Mouse (Mus musculus) liver, adult 2 months (tissue): ENCODE measurements around the gene Pawr.

ENCODE experiments used
- CTCF ChIP-seq: fragments of 200-500 bp; IDR thresholded peaks from 2 replicates; pipeline ENCODE4 v1.5.1; 2011; ENCODE audit warnings: low read depth, low read length, control low read depth
- POLR2A ChIP-seq: fragments of 200-500 bp; IDR thresholded peaks from 2 replicates; pipeline ENCODE4 v1.6.1; 2011; ENCODE audit warnings: low read length, control low read depth; ENCODE audit not compliant: insufficient read depth; ENCODE audit errors: extremely low read depth

DNA sequence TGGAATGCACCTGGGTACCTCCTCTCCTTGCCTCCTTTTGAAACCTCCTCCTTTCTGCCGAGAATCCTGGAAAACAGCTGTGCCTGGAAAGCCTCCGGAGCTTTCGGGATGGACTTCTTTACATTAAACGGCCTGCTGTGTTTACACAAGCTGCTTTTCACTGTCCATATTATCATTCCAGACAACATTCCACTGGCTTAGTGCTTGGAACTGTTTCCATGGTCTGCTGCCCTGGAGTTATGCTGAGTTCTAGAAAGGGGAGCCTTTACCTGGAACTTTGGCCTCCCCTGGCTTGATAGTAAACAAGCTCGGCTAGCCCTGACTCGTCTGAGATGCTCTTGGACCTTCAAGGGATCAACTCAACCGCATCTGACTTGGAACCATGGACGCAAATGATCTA lies 104.4 kb downstream of the Pawr start:
- no peak for TF ChIP-seq CTCF
- TF ChIP-seq POLR2A: no peak
